Comparison of ENCODE assay signal across 17 mouse cellular contexts in genomic region chr15:68316116-68316515, GRCm38 (mm10).
"Had no signal": no experiment of that assay in that cellular context is flagged by ENCODE, and none has a peak within 500 bp of the region (broad histone marks: within the 10 kb centered on the region; RNA-seq: fewer than 3 reads in every experiment).

No protein-coding gene starts in this region.

- DNase-seq: gastrocnemius, adult 2 months; gastrocnemius, postnatal 10 days; heart, adult 18-20 months; heart, postnatal 10 days; heart, postnatal 4 days; kidney, adult 18-20 months; kidney, adult 8-10 months; kidney, postnatal 10 days; kidney, postnatal 25 days; kidney, postnatal 4 days; liver; liver, embryonic 13.5 days; liver, postnatal 0 days had no signal

- ATAC-seq: hindbrain, embryonic 16.5 days; inflammation-experienced regulatory T-cells, adult 6 months; intestine, embryonic 15.5 days; intestine, postnatal 0 days; liver, postnatal 0 days had no signal
